Mouse (Mus musculus): ENCODE measurements around the gene Cox6b2.

DNA sequence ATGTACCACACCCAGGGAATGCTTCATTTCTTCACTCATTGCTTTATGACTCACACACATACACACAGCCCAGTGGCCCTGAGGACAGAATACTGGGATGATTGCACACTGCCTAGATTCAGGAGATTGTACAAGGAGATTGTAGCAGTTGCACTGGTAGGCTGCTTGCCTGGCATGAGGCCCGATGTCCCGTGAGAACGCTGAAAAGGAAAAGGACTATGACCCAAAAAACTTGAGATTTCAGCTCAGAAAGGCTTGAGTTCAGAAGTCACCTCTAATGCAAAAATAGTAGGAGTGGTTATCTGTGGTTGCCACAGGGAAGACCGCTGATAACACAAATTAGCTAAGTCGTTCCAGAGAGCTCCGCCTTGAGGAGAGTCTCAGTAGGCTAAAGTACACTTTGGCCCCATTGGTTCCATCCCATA is 19.9 kb downstream of the Cox6b2 start:
- no peak for TF ChIP-seq CTCF (IDR thresholded peaks at IDR 0.05; ENCODE audit: low read depth, low read length)
- no peak for TF ChIP-seq POLR2A (IDR thresholded peaks at IDR 0.05; ENCODE audit: insufficient read depth, low read length)
- TF ChIP-seq EP300 (IDR thresholded peaks at IDR 0.05; ENCODE audit: insufficient read depth, low read depth, low read length), result no peak

All from ES-Bruce4 (cell line).